In the genomic region with DNA sequence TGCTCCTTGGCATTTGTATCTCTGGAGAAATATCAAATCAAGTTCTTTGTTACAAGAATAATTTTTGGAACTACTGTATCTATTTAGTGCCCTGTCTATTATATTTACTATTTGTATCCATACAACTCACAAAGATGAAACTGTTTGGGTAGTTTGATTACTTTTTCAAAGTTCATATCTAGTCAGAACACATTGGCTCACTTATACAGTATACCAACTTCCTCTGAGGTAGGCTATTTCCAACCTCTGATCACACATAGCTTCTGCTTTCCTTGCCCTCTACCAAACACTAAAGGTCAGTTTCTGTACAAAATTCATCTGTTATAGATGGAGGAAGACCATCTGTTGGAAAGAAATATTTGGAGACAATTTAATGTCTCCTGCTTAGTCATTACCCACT, we compare ENCODE assay signal across 26 mouse cellular contexts.
"Had no signal": no experiment of that assay in that cellular context is flagged by ENCODE, and none has a peak within 500 bp of the region (broad histone marks: within the 10 kb centered on the region; RNA-seq: fewer than 3 reads in every experiment).

No protein-coding gene starts in this region.

- H3K4me1 ChIP-seq: embryonic facial prominence, embryonic 10.5 days; embryonic facial prominence, embryonic 12.5 days; embryonic facial prominence, embryonic 13.5 days; embryonic facial prominence, embryonic 15.5 days; forebrain, embryonic 10.5 days; forebrain, embryonic 12.5 days; forebrain, embryonic 13.5 days; forebrain, embryonic 15.5 days had no signal

- H3K27ac ChIP-seq: embryonic facial prominence, embryonic 10.5 days; embryonic facial prominence, embryonic 12.5 days; embryonic facial prominence, embryonic 13.5 days; embryonic facial prominence, embryonic 15.5 days; forebrain, embryonic 10.5 days; forebrain, embryonic 12.5 days; forebrain, embryonic 13.5 days; forebrain, embryonic 15.5 days; gastrocnemius, adult 2 months had no signal

- H3K9ac ChIP-seq: embryonic facial prominence, embryonic 12.5 days; embryonic facial prominence, embryonic 13.5 days; embryonic facial prominence, embryonic 15.5 days; forebrain, embryonic 12.5 days; forebrain, embryonic 13.5 days; forebrain, embryonic 15.5 days; forebrain, postnatal 0 days had no signal

- ATAC-seq: forebrain, embryonic 13.5 days; forebrain, embryonic 14.5 days; forebrain, embryonic 15.5 days; forebrain, embryonic 16.5 days; forebrain, postnatal 0 days had no signal

- H3K9me3 ChIP-seq: embryonic facial prominence, embryonic 10.5 days; embryonic facial prominence, embryonic 12.5 days; embryonic facial prominence, embryonic 13.5 days; embryonic facial prominence, embryonic 15.5 days; forebrain, embryonic 10.5 days; forebrain, embryonic 12.5 days; forebrain, embryonic 13.5 days; forebrain, embryonic 15.5 days had no signal

- H3K4me3 ChIP-seq: embryonic facial prominence, embryonic 10.5 days; embryonic facial prominence, embryonic 12.5 days; embryonic facial prominence, embryonic 13.5 days; embryonic facial prominence, embryonic 15.5 days; erythroblast, embryonic 14.5 days; forebrain, embryonic 10.5 days; forebrain, embryonic 12.5 days; forebrain, embryonic 13.5 days; forebrain, embryonic 15.5 days; gastrocnemius, adult 2 months had no signal

- H3K27me3 ChIP-seq: embryonic facial prominence, embryonic 12.5 days; embryonic facial prominence, embryonic 13.5 days; embryonic facial prominence, embryonic 15.5 days; forebrain, embryonic 12.5 days; forebrain, embryonic 13.5 days; forebrain, embryonic 15.5 days had no signal

- DNase-seq: cerebellum, adult 8-10 months; cerebellum, adult 9-10 months; cerebellum, adult 9-11 months; cerebellum, postnatal 10 days; cerebellum, postnatal 14 days; cerebellum, postnatal 25 days; cerebellum, postnatal 36 days; embryo, embryonic 11 days; forebrain, postnatal 0 days; gastrocnemius, adult 2 months; gastrocnemius, postnatal 10 days; gastrocnemius, postnatal 14 days; gastrocnemius, postnatal 36 days; heart, adult 11 months; heart, adult 18-20 months had no signal

- H3K36me3 ChIP-seq: embryonic facial prominence, embryonic 10.5 days; embryonic facial prominence, embryonic 12.5 days; embryonic facial prominence, embryonic 13.5 days; embryonic facial prominence, embryonic 15.5 days; forebrain, embryonic 10.5 days; forebrain, embryonic 12.5 days; forebrain, embryonic 15.5 days had no signal
